Mouse (Mus musculus) lung, postnatal 0 days (tissue): ENCODE data around the gene Hsd17b2. TPM values are rescaled to one million over a fixed set of nuclear protein-coding genes. Genes with fewer than 3 reads are reported as not detected.

Experiments used
- ATAC-seq: fragments of 200-750 bp; cut with Nextera tagmentation; 2 replicates; pipeline ENCODE4 v1.8.0; 2017; ENCODE audit warnings: moderate library complexity
- DNase-seq: peaks from one replicate; pipeline ENCODE4 v3.0.0-alpha.2; 2016; ENCODE audit warnings: low spot score
- H3K27ac ChIP-seq: fragments of 300-500 bp; sonication (generic); 2 replicates; pipeline ENCODE4 v1.5.1; 2014; ENCODE audit warnings: antibody characterized with exemption, mild to moderate bottlenecking, low read length, mixed read lengths
- H3K27me3 ChIP-seq: fragments of 300-500 bp; sonication (generic); replicated peaks from 2 replicates; pipeline ENCODE4 v1.6.1; 2014; ENCODE audit warnings: low read length, mixed read lengths; ENCODE audit not compliant: insufficient read depth
- H3K36me3 ChIP-seq: fragments of 300-500 bp; sonication (generic); 2 replicates; pipeline ENCODE4 v1.6.1; 2014; ENCODE audit warnings: low read length, mixed read lengths; ENCODE audit not compliant: insufficient read depth
- H3K4me1 ChIP-seq: fragments of 300-500 bp; sonication (generic); 2 replicates; pipeline ENCODE4 v1.6.1; 2014; ENCODE audit warnings: antibody characterized with exemption, low read depth, low read length, mixed read lengths; ENCODE audit not compliant: insufficient read depth
- H3K4me2 ChIP-seq: fragments of 300-500 bp; sonication (generic); replicated peaks from 2 replicates; pipeline ENCODE4 v1.6.1; 2014; ENCODE audit warnings: low read depth, mild to moderate bottlenecking, low read length, moderate library complexity, mixed read lengths
- H3K4me3 ChIP-seq: fragments of 300-500 bp; sonication (generic); 2 replicates; pipeline ENCODE4 v1.5.1; 2014; ENCODE audit warnings: low read depth, low read length
- H3K9ac ChIP-seq: fragments of 300-500 bp; sonication (generic); replicated peaks from 2 replicates; pipeline ENCODE4 v1.6.1; 2014; ENCODE audit warnings: low read depth, mild to moderate bottlenecking
- H3K9me3 ChIP-seq: fragments of 300-500 bp; sonication (generic); 2 replicates; pipeline ENCODE4 v1.6.1; 2016; ENCODE audit warnings: low read length, mixed read lengths
- CTCF ChIP-seq: IDR thresholded peaks from 2 replicates; pipeline ENCODE4 v1.5.1; 2016; ENCODE audit warnings: antibody characterized with exemption, mild to moderate bottlenecking
- EP300 ChIP-seq: IDR thresholded peaks from 2 replicates; pipeline ENCODE4 v1.6.1; 2016; ENCODE audit warnings: antibody characterized with exemption, mild to moderate bottlenecking, control low read depth
- WGBS: fragments of 180-500 bp; shearing (Covaris S2); extraction: QIAGEN DNeasy Blood & Tissue Kit; methylation state at CpG from one replicate; pipeline ENCODE4 v1.1.7; 2014; 5-methylcytosine and 5-hydroxymethylcytosine counted together
- polyA plus RNA-seq: library from polyadenylated mRNA; unstranded; fragments of >200 nt; fragmentation: Nextera tagmentation; extraction: Ambion mirVana; gene quantifications from 2 replicates; pipeline ENCODE4 v1.2.1, GENCODE M21; 2015

The Hsd17b2 gene
- polyA plus RNA-seq, 1 experiment from 2014 or later: 0.16 TPM

DNA sequence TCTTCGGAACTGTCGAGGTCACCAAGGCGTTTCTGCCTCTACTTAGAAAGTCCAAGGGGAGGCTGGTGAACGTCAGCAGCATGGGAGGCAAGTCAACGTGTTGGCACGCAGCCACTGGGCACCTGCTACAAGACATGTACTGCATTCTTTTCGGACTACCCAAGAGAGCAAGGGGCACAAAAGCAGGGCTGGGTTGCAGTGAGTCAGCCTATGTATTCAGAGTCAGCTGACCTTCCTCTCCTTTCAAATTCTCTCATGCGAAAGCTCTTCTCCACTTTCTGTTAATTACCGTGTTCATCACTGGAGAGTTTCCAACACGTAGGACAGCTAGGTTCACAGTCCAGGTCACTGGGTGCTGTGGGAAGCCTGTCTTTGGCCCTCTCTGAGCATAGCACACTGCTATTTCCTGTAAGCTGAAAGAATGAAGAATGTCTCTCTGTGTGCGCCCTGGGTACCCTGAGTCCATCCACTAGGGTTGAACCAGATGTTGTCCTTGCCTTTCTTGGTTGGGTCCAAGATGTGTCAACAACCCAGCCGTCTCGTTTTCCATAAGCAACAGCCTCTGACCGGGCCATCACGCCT lies 40.8 kb downstream of the Hsd17b2 start:
- Histone ChIP-seq H3K27me3 (no peaks in the 10 kb centered on the region), H3K27ac (no peak overlapping the region), H3K9ac (no peak overlapping the region), H3K9me3 (no peaks in the 10 kb centered on the region), H3K36me3 (no peaks in the 10 kb centered on the region), H3K4me1 (no peaks in the 10 kb centered on the region), H3K4me2 (no peak overlapping the region), H3K4me3 (no peak overlapping the region)
- DNase-seq: peak; percentile 10
- WGBS: 72% methylated on average over 15 of the region's 15 CpGs
- ATAC-seq: no peak; the same call in 1 of the 2 replicates
- TF ChIP-seq EP300 (no peak), CTCF (no peak)

DNA sequence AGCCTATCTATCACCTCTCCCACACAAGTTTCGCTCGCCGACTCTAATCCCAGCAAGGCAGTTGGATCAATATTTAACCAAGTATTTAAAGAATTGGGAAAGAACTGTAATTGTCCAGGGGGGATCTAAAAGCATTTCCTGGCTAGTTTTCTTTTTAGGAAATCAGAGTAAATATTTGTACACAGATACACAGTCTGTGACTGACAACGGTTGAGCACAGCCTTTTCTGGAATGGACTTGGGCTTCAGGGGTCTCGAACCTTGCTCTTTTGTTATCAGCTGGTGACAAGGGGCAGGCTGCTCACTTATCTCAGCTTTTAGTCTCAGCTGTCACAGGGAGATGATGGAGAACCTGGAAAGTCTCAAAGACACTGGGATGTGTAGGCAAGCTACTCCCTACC lies 44.9 kb downstream of the Hsd17b2 start:
- no peak overlapping the region for H3K9ac ChIP-seq
- no peaks in the 10 kb centered on the region for H3K4me1 ChIP-seq
- 48% methylated on average over 5 of the region's 5 CpGs for WGBS
- no peak overlapping the region for H3K4me2 ChIP-seq
- H3K9me3 ChIP-seq: no peaks in the 10 kb centered on the region
- no peak for TF ChIP-seq CTCF
- TF ChIP-seq EP300: no peak
- ATAC-seq (no peak), DNase-seq (no peak)
- H3K4me3 ChIP-seq: no peak overlapping the region
- H3K27ac ChIP-seq: no peak overlapping the region
- no peaks in the 10 kb centered on the region for H3K27me3 ChIP-seq
- H3K36me3 ChIP-seq: no peaks in the 10 kb centered on the region

DNA sequence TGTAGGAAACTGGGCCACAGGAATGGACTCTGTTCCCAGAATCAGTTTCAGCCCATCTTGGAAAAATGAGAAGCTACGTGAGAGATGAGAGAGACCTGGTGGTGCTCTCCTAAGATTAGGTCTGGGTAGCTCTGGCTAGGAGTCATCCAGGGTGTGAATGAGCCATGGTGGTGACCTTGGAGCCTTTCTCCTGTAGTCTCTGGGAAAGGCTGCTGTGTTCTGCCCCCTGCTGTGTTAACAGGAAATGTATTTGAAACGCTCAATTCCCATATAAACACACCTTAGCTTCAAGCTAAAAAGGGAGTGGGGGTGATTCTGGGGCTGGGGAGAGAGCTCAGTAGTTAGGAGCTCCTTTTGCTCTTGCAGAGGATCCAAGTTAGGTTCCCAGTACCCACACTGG lies 45.7 kb downstream of the Hsd17b2 start:
- no peak for ATAC-seq
- no peak overlapping the region for H3K27ac ChIP-seq
- no peak overlapping the region for H3K4me3 ChIP-seq
- H3K4me1 ChIP-seq: no peaks in the 10 kb centered on the region
- DNase-seq: no peak
- no peak for TF ChIP-seq CTCF
- TF ChIP-seq EP300: no peak
- WGBS: 26% methylated on average over 2 of the region's 2 CpGs
- H3K27me3 ChIP-seq: no peaks in the 10 kb centered on the region
- H3K9ac ChIP-seq: no peak overlapping the region
- H3K9me3 ChIP-seq: no peaks in the 10 kb centered on the region
- H3K4me2 ChIP-seq: no peak overlapping the region
- no peaks in the 10 kb centered on the region for H3K36me3 ChIP-seq

- no peaks in the 10 kb centered on the region for H3K9me3 ChIP-seq
- TF ChIP-seq EP300 (no peak), CTCF (no peak)
- 61% methylated on average over 8 of the region's 9 CpGs for WGBS
- no peak overlapping the region for H3K9ac ChIP-seq
- H3K4me2 ChIP-seq: no peak overlapping the region
- ATAC-seq: no peak
- DNase-seq: no peak
- no peaks in the 10 kb centered on the region for H3K27me3 ChIP-seq
- no peak overlapping the region for H3K27ac ChIP-seq
- H3K36me3 ChIP-seq: no peaks in the 10 kb centered on the region
- H3K4me1 ChIP-seq: no peaks in the 10 kb centered on the region
- no peak overlapping the region for H3K4me3 ChIP-seq
Measured at GRCm38 (mm10) chr8:117747886-117748730, 46.4 kb downstream of the Hsd17b2 start.

- ATAC-seq: no peak
- TF ChIP-seq EP300 (no peak), CTCF (no peak)
Measured at GRCm38 (mm10) chr8:117749436-117749835, 47.7 kb downstream of the Hsd17b2 start.

GRCm38 (mm10) chr8:117757900-117758299 lies 56.2 kb downstream of the Hsd17b2 start:
- ATAC-seq (no peak), DNase-seq (no peak)
- WGBS: 72% methylated on average over 11 of the region's 11 CpGs
- Histone ChIP-seq H3K4me2 (no peak overlapping the region), H3K9ac (no peak overlapping the region), H3K4me3 (no peak overlapping the region), H3K27me3 (no peaks in the 10 kb centered on the region), H3K4me1 (no peaks in the 10 kb centered on the region), H3K27ac (no peak overlapping the region), H3K9me3 (no peaks in the 10 kb centered on the region), H3K36me3 (no peaks in the 10 kb centered on the region)
- TF ChIP-seq EP300: no peak
- TF ChIP-seq CTCF: no peak

More at GRCm38 (mm10) chr8:117749436-117749835, 47.7 kb downstream of the Hsd17b2 start:
- no peaks in the 10 kb centered on the region for H3K27me3 ChIP-seq
- no peak overlapping the region for H3K4me2 ChIP-seq
- no peaks in the 10 kb centered on the region for H3K4me1 ChIP-seq
- no peak overlapping the region for H3K9ac ChIP-seq
- DNase-seq: no peak
- H3K4me3 ChIP-seq: no peak overlapping the region
- no peak overlapping the region for H3K27ac ChIP-seq
- WGBS: 62% methylated on average over 2 of the region's 2 CpGs
- no peaks in the 10 kb centered on the region for H3K36me3 ChIP-seq
- H3K9me3 ChIP-seq: no peaks in the 10 kb centered on the region
